Mouse (Mus musculus) CH12.LX (cell line): ENCODE measurements around the gene Zfp383. TPM values are rescaled to one million over a fixed set of nuclear protein-coding genes. Genes with fewer than 3 reads are reported as not detected.

ENCODE experiments used
- DNase-seq: peaks from one replicate; pipeline ENCODE4 v3.0.0-alpha.2; 2013; ENCODE audit errors: extremely low read depth
- H3K27ac ChIP-seq: 2 replicates; pipeline ENCODE4 v1.5.1; 2012; ENCODE audit warnings: low read depth, mild to moderate bottlenecking, control low read depth, moderate library complexity; ENCODE audit not compliant: insufficient read depth
- H3K27me3 ChIP-seq: replicated peaks from 2 replicates; pipeline ENCODE3; 2012; ENCODE audit warnings: inconsistent platforms
- H3K36me3 ChIP-seq, 2 experiments: replicated peaks in 1 of 2; 2 replicates each; pipeline versions ENCODE3 to v1.6.1; 2012; ENCODE audit warnings: inconsistent platforms in 1 of 2, low read length in 1 of 2, mild to moderate bottlenecking in 1 of 2, mixed read lengths in 1 of 2, moderate library complexity in 1 of 2; ENCODE audit not compliant: control insufficient read depth in 1 of 2, insufficient read depth in 1 of 2
- H3K4me1 ChIP-seq, 2 experiments: 2 replicates each; pipeline ENCODE4 v1.6.1; 2012; ENCODE audit warnings: inconsistent platforms in 1 of 2, moderate library complexity in 1 of 2; ENCODE audit not compliant: insufficient read depth in 2 of 2, control insufficient read depth in 1 of 2
- H3K4me2 ChIP-seq: 2 replicates; pipeline ENCODE4 v1.6.1; 2012; ENCODE audit warnings: low read depth, mild to moderate bottlenecking, control low read depth; ENCODE audit not compliant: poor library complexity, insufficient read depth, severe bottlenecking
- H3K4me3 ChIP-seq, 3 experiments: fragments of 150-350 bp in 1 of 3; sonication (generic) in 1 of 3; replicated peaks in 1 of 3; 2 replicates each; pipeline versions ENCODE3 to v1.5.1; 2011 to 2012; ENCODE audit warnings: low read depth in 2 of 3, low read length in 2 of 3, mild to moderate bottlenecking in 2 of 3, moderate library complexity in 2 of 3, control low read depth in 1 of 3, improper control_type of control experiment in 1 of 3, inconsistent platforms in 1 of 3, mixed read lengths in 1 of 3; ENCODE audit not compliant: poor library complexity in 1 of 3
- H3K79me2 ChIP-seq: replicated peaks from 2 replicates; pipeline ENCODE4 v1.6.1; 2012; ENCODE audit warnings: mild to moderate bottlenecking, moderate library complexity; ENCODE audit not compliant: control insufficient read depth, poor library complexity, insufficient read depth, severe bottlenecking; ENCODE audit errors: extremely low read depth
- H3K9ac ChIP-seq: 2 replicates; pipeline ENCODE4 v1.6.1; 2012; ENCODE audit warnings: low read depth, mild to moderate bottlenecking, control low read depth, moderate library complexity; ENCODE audit not compliant: insufficient read depth
- H3K9me3 ChIP-seq: replicated peaks from 2 replicates; pipeline ENCODE3; 2012; ENCODE audit warnings: low read length, inconsistent platforms, mixed read lengths
- BHLHE40 ChIP-seq: IDR thresholded peaks from 2 replicates; pipeline ENCODE4 v1.6.1; 2011; ENCODE audit warnings: mild to moderate bottlenecking, low read depth, low read length, improper control_type of control experiment
- CHD2 ChIP-seq: IDR thresholded peaks from 2 replicates; pipeline ENCODE4 v1.6.1; 2011; ENCODE audit warnings: low read length, improper control_type of control experiment
- E2F4 ChIP-seq: IDR thresholded peaks from 2 replicates; pipeline ENCODE4 v1.6.1; 2011; ENCODE audit warnings: low read depth, low read length, improper control_type of control experiment; ENCODE audit not compliant: insufficient replicate concordance
- ELF1 ChIP-seq: IDR thresholded peaks from 2 replicates; pipeline ENCODE4 v1.6.1; 2014; ENCODE audit warnings: low read depth, mild to moderate bottlenecking, inconsistent platforms, low read length, improper control_type of control experiment
- EP300 ChIP-seq: IDR thresholded peaks from 2 replicates; pipeline ENCODE4 v1.6.1; 2011; ENCODE audit warnings: low read length, improper control_type of control experiment
- GABPA ChIP-seq: IDR thresholded peaks from 2 replicates; pipeline ENCODE4 v1.6.1; 2012; ENCODE audit warnings: low read depth, low read length, improper control_type of control experiment, inconsistent platforms; ENCODE audit not compliant: insufficient replicate concordance
- IRF4 ChIP-seq: IDR thresholded peaks from 2 replicates; pipeline ENCODE4 v1.6.1; 2014; ENCODE audit warnings: low read depth, mild to moderate bottlenecking, inconsistent platforms, low read length, improper control_type of control experiment
- JUN ChIP-seq: IDR thresholded peaks from 2 replicates; pipeline ENCODE4 v1.6.1; 2011; ENCODE audit warnings: low read depth, mild to moderate bottlenecking, low read length, improper control_type of control experiment, moderate library complexity; ENCODE audit not compliant: insufficient read depth
- JUND ChIP-seq: conservative IDR thresholded peaks from 2 replicates; pipeline ENCODE4 v1.6.1; 2011; ENCODE audit warnings: low read depth, low read length, improper control_type of control experiment
- KAT2A ChIP-seq: IDR thresholded peaks from 2 replicates; pipeline ENCODE4 v1.6.1; 2012; ENCODE audit warnings: low read length, improper control_type of control experiment, inconsistent platforms; ENCODE audit not compliant: insufficient replicate concordance
- MAFK ChIP-seq: IDR thresholded peaks from 2 replicates; pipeline ENCODE4 v1.6.1; 2011; ENCODE audit warnings: low read length, improper control_type of control experiment; ENCODE audit not compliant: insufficient replicate concordance
- MXI1 ChIP-seq: IDR thresholded peaks from 2 replicates; pipeline ENCODE4 v1.6.1; 2011; ENCODE audit warnings: mild to moderate bottlenecking, low read depth, low read length, improper control_type of control experiment
- MYC ChIP-seq: IDR thresholded peaks from 2 replicates; pipeline ENCODE4 v1.6.1; 2011; ENCODE audit warnings: low read depth, mild to moderate bottlenecking, improper control_type of control experiment, low read length
- NELFE ChIP-seq: IDR thresholded peaks from 2 replicates; pipeline ENCODE4 v1.6.1; 2011; ENCODE audit warnings: low read depth, low read length, improper control_type of control experiment
- NRF1 ChIP-seq: IDR thresholded peaks from 2 replicates; pipeline ENCODE4 v1.6.1; 2014; ENCODE audit warnings: low read depth, mild to moderate bottlenecking, inconsistent platforms, low read length, improper control_type of control experiment, moderate library complexity
- POLR2A ChIP-seq: IDR thresholded peaks from 2 replicates; pipeline ENCODE4 v1.6.1; 2011; ENCODE audit warnings: low read depth, mild to moderate bottlenecking, improper control_type of control experiment, low read length
- RCOR1 ChIP-seq: conservative IDR thresholded peaks from 2 replicates; pipeline ENCODE4 v1.6.1; 2012; ENCODE audit warnings: low read depth, mild to moderate bottlenecking, inconsistent platforms, low read length, improper control_type of control experiment
- SMC3 ChIP-seq: IDR thresholded peaks from 2 replicates; pipeline ENCODE4 v1.6.1; 2011; ENCODE audit warnings: low read depth, low read length, improper control_type of control experiment
- TBP ChIP-seq: conservative IDR thresholded peaks from 2 replicates; pipeline ENCODE4 v1.6.1; 2011; ENCODE audit warnings: low read depth, low read length, improper control_type of control experiment
- TCF12 ChIP-seq: IDR thresholded peaks from 2 replicates; pipeline ENCODE4 v1.6.1; 2014; ENCODE audit warnings: low read depth, mild to moderate bottlenecking, inconsistent platforms, low read length, improper control_type of control experiment
- UBTF ChIP-seq: IDR thresholded peaks from 2 replicates; pipeline ENCODE4 v1.6.1; 2012; ENCODE audit warnings: low read depth, mild to moderate bottlenecking, inconsistent platforms, low read length, improper control_type of control experiment, moderate library complexity
- USF2 ChIP-seq: conservative IDR thresholded peaks from 2 replicates; pipeline ENCODE4 v1.6.1; 2011; ENCODE audit warnings: low read depth, low read length, improper control_type of control experiment
- ZC3H11A ChIP-seq: IDR thresholded peaks from 2 replicates; pipeline ENCODE4 v1.6.1; 2012; ENCODE audit warnings: low read depth, mild to moderate bottlenecking, inconsistent platforms, low read length, improper control_type of control experiment
- ZKSCAN1 ChIP-seq: IDR thresholded peaks from 2 replicates; pipeline ENCODE4 v1.6.1; 2012; ENCODE audit warnings: low read depth, inconsistent platforms, low read length, improper control_type of control experiment, borderline replicate concordance
- ZMIZ1 ChIP-seq: IDR thresholded peaks from 2 replicates; pipeline ENCODE4 v1.6.1; 2012; ENCODE audit warnings: low read depth, mild to moderate bottlenecking, inconsistent platforms, low read length, improper control_type of control experiment
- dilution Hi-C: fragments of 300-500 bp; cut with MboI; formaldehyde crosslinking; loops from 2 replicates; pipeline ENCODE4 v1.14.3; 2020; ENCODE audit warnings: low sequenced_read_pairs; ENCODE audit not compliant: extremely low pct_unique_long_range_greater_than_20kb, extremely low pct_ligation_motif_present
- in situ Hi-C: fragments of 300-500 bp; cut with MboI; formaldehyde crosslinking; loops from 3 replicates; pipeline ENCODE4 v1.14.3; 2019; ENCODE audit warnings: low sequenced_read_pairs, low pct_ligation_motif_present, low pct_unique_long_range_greater_than_20kb, mixed read lengths
- polyA plus RNA-seq: library from polyadenylated mRNA; unstranded; fragments of >175 nt; gene quantifications from 2 replicates; pipeline ENCODE4 v1.2.1, GENCODE M21; 2012; ENCODE audit warnings: low read depth; ENCODE audit not compliant: insufficient read length
- total RNA-seq, 2 experiments: library from RNA; depleted of rRNA; stranded (reverse); fragments of 300-350 nt in 1 of 2; fragments of >200 nt in 1 of 2; gene quantifications; 2 replicates each; pipeline ENCODE4 v1.2.3; 2012 to 2014

Gene Zfp383
- total and polyA plus RNA-seq, 3 experiments, result 2.7 to 3.9 (median 3.5) TPM

- Histone ChIP-seq H3K4me3 (no peak overlapping the region), H3K9ac (no peak overlapping the region), H3K36me3 (peaks cover 32 to 42% of the 10 kb centered on the region in 2 experiments), H3K79me2 (peaks cover 10% of the 10 kb centered on the region; the same call in 1 of the 2 replicates), H3K4me1 (peaks cover 6 to 27% of the 10 kb centered on the region in 2 experiments), H3K27me3 (no peaks in the 10 kb centered on the region), H3K27ac (no peak overlapping the region), H3K9me3 (peaks cover 4% of the 10 kb centered on the region), H3K4me2 (no peak overlapping the region)
- no peak for DNase-seq
- dilution Hi-C loops, result no loop called here
- in situ Hi-C loops, result no loop called here
- TF ChIP-seq ZKSCAN1 (no peak), IRF4 (no peak), NRF1 (no peak), JUN (no peak), CHD2 (no peak), MXI1 (no peak), POLR2A (no peak), NELFE (no peak), EP300 (no peak), TCF12 (no peak), E2F4 (no peak), UBTF (no peak), MYC (no peak)
- TF ChIP-seq, all 38 proteins: peak for 0
These were observed 2.2 kb downstream of the Zfp383 start for GRCm38 (mm10) chr7:29910252-29910651.

GRCm38 (mm10) chr7:29912172-29912571 lies 4.1 kb downstream of the Zfp383 start:
- H3K4me1 ChIP-seq, result peaks cover 6 to 22% of the 10 kb centered on the region in 2 experiments
- H3K9me3 ChIP-seq, result peaks cover 4% of the 10 kb centered on the region
- dilution Hi-C loops, result no loop called here
- H3K36me3 ChIP-seq, result peaks cover 38 to 54% of the 10 kb centered on the region in 2 experiments
- no peak for DNase-seq
- TF ChIP-seq TBP (no peak), CHD2 (no peak), KAT2A (no peak), UBTF (no peak), RCOR1 (no peak), TCF12 (no peak), USF2 (no peak), GABPA (no peak), BHLHE40 (no peak), ZC3H11A (no peak), NELFE (no peak), MAFK (no peak), ZKSCAN1 (no peak), MYC (no peak), SMC3 (no peak), JUN (no peak), ZMIZ1 (no peak), IRF4 (no peak), ELF1 (no peak), JUND (no peak)
- no peak overlapping the region for H3K4me3 ChIP-seq
- in situ Hi-C loops, result no loop called here
- H3K27me3 ChIP-seq, result no peaks in the 10 kb centered on the region
- H3K9ac ChIP-seq, result no peak overlapping the region
- peaks cover 10% of the 10 kb centered on the region; the same call in 1 of the 2 replicates for H3K79me2 ChIP-seq
- H3K4me2 ChIP-seq, result no peak overlapping the region
- H3K27ac ChIP-seq, result no peak overlapping the region
